Mouse (Mus musculus): Measurements from ENCODE around the gene Inpp4a.

Gene Inpp4a

GRCm38 (mm10) chr1:37323208-37323607 is 23.5 kb downstream of the Inpp4a start:
- DNase-seq: no peak

DNA sequence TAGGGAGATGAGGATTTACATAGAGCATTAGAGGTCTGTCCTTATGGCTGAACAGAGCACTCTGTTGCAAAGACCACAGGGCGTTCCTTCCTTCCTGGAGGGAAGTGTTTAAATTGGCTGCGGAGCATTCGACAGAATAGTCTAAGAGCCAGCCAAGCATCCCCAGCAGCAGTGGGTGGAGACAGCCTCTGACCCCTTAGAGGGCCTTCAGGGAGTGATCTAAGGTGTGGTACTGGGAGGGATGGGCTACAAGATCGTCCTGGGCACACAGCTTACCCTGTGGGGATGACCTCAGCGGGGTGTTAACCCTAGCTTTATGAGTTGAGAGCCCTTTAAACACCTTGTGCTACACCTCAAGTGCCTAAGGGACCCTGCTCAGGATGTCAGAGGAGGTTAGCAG is 24.9 kb downstream of the Inpp4a start:
- DNase-seq: no peak

DNA sequence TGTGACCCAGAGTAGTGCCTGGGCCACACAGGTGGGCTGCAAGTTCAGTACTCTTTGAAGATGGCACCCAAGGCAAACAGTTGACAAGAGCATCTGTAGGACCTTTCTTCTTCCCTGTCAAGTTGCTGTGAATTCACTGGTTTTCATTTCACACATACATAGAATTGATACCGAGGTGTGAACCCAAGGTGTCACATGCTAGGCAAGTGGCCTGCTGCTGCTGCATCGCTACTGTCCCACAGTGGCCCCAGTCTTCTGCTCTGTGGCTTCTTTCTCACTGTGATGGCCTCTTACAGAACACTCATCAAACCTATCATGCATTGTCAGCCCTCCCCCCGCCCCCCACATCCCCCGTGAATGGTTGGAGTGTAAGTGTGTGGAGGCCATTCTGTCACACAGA is 27.6 kb downstream of the Inpp4a start:
- no peak for DNase-seq

DNA sequence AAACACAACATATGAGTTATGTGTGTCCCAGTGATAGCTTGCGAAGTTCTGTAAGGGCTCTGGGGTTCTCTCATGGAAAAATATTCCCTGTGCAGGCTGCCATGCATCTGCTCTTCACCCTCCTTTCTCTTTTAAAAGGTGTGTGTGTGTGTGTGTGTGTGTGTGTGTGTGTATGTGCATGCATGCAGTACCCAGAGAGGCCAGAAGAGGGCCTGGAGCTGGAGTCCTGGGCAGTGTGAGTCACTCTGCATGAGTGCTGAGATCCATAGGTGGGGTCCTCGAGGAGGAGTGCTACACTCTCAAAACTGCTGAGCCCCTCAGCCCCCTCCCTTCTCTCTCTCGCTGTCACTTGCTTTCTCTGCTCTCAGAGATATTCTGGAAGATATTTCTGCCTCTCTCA is 29.5 kb downstream of the Inpp4a start:
- no peak for DNase-seq

GRCm38 (mm10) chr1:37329831-37330230 is 30.2 kb downstream of the Inpp4a start:
- DNase-seq: no peak

DNA sequence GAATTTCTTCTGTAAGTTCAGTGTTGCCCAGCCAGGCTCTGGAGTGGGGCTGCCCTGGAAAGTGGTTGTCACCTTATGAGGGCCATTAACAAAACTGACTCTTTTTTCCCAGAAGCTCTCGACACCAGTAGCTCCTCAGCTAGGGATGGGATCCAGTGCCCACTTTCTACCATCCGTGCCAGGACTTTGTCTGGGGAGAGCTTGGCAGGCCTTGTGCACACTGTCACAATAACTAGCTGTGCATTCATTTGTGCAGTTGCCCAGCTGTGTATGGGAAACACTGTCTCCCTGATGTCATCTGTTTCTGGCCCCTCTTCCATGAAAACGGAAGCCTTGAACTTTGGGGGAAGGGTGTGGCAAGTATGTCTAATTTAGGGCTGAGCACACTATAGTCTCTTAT is 33.1 kb downstream of the Inpp4a start:
- DNase-seq: no peak

- DNase-seq: no peak
Measured at GRCm38 (mm10) chr1:37333741-37334440, 34.2 kb downstream of the Inpp4a start.

GRCm38 (mm10) chr1:37336022-37336421 is 36.4 kb downstream of the Inpp4a start:
- no peak for DNase-seq

GRCm38 (mm10) chr1:37336794-37337193 is 37.1 kb downstream of the Inpp4a start:
- DNase-seq: no peak

DNA sequence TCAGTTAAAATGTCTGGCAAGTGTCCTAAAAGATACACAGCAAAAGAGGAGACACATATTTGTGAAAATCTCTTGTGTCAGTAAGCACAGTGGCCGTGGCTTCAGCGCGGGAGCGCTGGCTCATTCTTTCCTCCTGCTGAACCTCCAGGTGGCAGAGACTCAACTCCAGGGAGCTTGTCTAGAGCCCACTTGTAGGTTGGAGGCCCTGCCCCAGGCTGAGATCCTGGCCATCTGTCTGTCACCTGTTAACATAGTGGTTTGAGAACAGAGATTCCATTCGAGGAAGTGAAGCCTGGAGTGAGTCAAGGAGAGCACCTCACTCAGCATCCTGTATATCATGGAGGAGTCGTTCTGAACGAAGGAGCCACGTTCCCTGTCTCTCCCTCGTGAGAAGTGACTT is 37.6 kb downstream of the Inpp4a start:
- DNase-seq: no peak

DNA sequence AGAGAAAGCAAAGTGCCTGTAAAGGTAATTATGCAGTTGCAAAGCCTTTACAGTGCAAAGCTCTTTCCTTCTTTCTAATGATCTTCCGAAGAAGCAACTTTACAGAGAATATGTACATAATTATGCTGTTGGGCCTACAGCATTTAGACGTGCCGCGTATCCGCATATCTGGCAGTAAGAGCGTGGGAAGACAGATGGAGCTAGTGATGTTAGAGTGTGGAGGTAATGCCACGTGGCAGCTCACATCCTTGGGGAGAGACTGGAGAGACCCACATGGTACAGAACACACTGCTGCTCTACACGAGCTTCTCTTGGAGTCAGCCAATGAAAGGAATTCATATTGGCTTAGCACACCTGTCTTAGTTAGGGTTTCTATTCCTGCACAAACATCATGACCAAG is 39.5 kb downstream of the Inpp4a start:
- no peak for DNase-seq

DNA sequence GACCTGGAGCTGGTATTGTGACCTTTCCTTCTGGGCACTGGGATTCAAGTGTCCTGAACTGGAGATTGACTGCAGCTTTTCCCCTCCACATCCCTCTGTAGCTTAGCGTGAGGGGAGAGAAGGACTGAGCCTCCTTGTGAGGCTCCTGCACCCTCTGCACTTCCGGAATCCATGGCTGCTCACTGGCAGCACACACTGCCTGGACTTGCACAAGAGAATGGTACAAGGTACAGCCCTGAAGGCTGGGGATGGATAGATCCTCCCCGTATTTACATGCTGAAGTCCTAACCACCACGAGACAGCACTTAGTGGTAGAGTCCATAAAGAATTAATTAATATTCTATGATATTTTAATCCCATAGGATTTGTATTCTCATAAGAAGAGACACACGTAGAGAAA is 41.7 kb downstream of the Inpp4a start:
- no peak for DNase-seq

- DNase-seq: peak; percentile 15
Measured at GRCm38 (mm10) chr1:37341914-37342313, 42.2 kb downstream of the Inpp4a start.

GRCm38 (mm10) chr1:37342524-37342923 is 42.9 kb downstream of the Inpp4a start:
- no peak for DNase-seq

- DNase-seq: no peak
Measured at GRCm38 (mm10) chr1:37343265-37343664, 43.6 kb downstream of the Inpp4a start.

GRCm38 (mm10) chr1:37344223-37344916 is 44.7 kb downstream of the Inpp4a start:
- no peak for DNase-seq

DNA sequence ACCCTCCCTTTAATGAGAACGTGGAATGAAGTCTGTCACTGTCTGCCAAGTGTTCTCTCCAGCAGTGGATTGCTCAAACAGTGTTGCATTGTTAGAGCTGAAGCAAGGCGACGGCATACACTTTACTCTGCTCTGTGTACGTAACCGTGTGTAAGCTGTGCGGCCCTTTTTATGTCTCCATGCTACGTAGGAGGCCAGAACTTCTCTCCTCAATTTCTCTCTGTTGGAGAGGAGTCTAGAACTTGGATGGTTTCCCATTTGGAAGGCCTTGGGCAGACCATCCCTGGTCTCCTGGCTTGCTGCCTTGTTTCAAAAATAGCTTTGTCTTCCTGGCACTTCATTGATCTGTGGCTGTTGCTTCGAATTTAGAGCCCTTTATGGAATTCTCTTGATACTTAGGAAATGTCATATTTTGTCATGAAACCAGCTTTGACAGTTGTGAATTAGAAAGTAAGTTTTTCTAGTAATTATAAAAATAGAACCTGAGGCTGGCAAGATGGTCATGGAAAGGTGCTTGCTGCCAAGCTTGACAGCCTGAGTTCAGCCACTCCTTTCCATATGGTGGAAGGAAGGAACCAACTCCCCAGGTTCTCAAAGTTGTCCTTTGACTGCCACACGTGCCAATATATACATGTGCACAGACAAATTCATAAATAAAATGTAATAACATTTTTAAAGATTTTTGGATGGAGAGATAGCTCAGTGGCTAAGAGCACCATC is 47.9 kb downstream of the Inpp4a start:
- DNase-seq: no peak

DNA sequence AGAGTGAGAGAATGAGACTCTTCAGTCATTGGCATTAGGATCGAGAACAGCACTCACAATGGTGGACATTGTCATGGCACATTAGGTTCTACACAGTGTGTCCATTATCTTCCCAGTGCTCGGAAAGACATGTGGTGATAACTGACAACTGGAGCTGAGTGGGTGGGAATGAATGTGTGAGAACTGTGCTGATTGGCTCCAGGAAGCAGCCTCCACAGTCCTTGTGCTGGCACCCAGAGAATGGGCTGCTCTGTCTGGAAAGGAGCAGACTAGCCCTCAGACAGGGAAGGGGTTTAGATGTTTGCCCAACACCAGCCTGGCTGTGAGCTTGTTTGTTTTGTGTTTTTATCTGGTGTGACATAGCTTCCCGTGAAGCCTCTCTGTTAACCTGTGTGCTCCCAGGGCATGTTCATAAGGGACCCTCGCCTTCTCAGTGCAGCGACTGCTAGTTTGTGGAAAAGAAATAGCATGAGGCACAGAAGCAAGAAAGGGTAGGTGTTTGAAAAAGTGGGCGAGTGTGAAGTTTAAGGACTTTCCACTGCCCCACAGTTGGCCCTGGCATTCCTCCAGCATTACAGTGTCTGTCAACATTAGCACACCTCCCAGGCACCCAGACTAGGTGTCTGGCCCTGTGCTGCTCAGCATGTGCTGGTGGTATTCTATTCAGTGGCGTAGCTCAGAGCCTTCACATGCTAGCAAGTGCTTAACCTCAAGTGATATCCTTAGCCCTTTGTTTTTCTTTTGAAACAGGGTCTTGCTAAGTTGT is 51.4 kb downstream of the Inpp4a start:
- DNase-seq: peak; percentile 13

DNA sequence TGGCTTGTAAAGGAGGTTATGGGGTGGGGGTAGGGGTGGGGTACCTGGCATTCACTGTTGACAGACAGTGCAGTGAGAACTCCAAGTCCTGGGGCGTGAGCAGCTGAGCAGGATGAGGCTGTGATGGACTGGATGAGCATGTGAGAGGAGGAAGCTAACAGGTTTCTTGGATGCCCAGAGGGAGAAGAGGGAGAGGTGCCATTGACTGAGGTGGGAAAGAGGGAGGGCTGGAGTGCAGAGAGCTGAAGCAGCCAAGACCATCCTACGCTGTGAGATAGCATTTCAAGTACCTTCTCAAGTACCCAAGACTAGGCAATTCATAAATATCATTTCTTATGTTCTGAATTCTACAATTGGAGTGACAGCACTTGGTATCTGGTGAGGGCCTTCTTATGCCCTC is 52.3 kb downstream of the Inpp4a start:
- DNase-seq: no peak

GRCm38 (mm10) chr1:37353456-37353855 is 53.8 kb downstream of the Inpp4a start:
- DNase-seq: no peak

- no peak for DNase-seq
Measured at GRCm38 (mm10) chr1:37355492-37355891, 55.8 kb downstream of the Inpp4a start.

DNA sequence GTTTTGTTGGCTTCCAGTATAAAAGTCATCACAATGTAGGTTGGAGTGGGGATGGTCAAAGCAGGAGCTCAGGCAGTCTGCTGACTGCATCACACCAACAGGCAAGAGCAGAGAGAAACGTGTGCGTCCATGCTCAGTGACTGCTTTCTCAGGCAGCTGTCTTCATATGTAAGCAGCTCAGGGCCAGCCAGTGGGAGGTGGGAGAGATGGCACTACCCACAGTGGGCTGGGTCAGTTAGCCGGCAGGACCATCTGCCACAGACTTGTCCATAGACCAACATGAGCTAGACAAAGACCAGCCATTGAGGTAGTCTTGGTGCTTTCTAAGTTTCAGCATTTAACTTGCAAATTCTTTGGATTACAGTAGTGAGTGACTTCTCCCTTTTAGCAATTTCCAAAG is 56.6 kb downstream of the Inpp4a start:
- DNase-seq: no peak

- DNase-seq: no peak
Measured at GRCm38 (mm10) chr1:37357173-37357572, 57.5 kb downstream of the Inpp4a start.

Data from kidney, postnatal 10 days (tissue).